Mouse (Mus musculus) small intestine, adult 2 months (tissue): ENCODE measurements around the gene Nsun2.

ENCODE experiments used
- CTCF ChIP-seq: fragments of 200-500 bp; IDR thresholded peaks from 2 replicates; pipeline ENCODE4 v1.5.1; 2012; ENCODE audit warnings: low read depth, mild to moderate bottlenecking, control low read depth, inconsistent platforms, low read length, moderate library complexity, mixed read lengths; ENCODE audit not compliant: insufficient replicate concordance, insufficient read length; ENCODE audit errors: extremely low read depth
- POLR2A ChIP-seq: fragments of 200-500 bp; IDR thresholded peaks from 2 replicates; pipeline ENCODE4 v1.6.1; 2012; ENCODE audit warnings: low read depth, mild to moderate bottlenecking, control low read depth, inconsistent platforms, low read length, moderate library complexity

DNA sequence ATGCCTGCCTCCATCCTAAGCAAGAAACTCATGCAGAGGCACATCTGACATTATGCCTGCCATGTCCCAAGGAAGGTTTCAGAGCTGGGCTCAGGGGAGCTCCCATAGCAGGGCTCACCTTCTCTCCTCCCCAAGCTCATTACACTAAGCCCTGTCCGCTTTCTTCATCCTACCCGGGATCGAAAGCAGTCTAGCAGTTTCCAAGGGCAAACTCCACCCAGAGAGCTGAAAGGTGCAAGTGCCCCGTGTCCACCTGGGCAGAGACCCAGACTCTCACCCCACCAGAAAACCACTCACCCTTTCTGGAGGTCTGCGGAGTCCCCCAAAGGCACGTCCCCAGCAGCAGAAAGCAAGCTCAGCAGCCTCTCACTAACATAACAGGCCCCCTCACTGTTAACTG is 2.6 kb upstream of the Nsun2 start:
- TF ChIP-seq CTCF (no peak), POLR2A (no peak)
